Mouse (Mus musculus) effector memory CD4-positive, alpha-beta T cell, adult 5 months (primary cell): ENCODE measurements around the gene Mrpl27. TPM values are rescaled to one million over a fixed set of nuclear protein-coding genes. Genes with fewer than 3 reads are reported as not detected.

Source experiments
- polyA plus RNA-seq: library from polyadenylated mRNA; unstranded; fragments of 100-300 nt; shearing (Covaris generic); gene quantifications from one replicate; pipeline ENCODE4 v1.2.1, GENCODE M21; 2017

Gene Mrpl27
- 25.6 TPM for polyA plus RNA-seq

GRCm38 (mm10) chr11:94653663-94654436 lies at the start of gene Mrpl27, which contains the start of gene Eme1:
Gene Mrpl27, plus strand, starts transcription at chr11:94653767.
Gene Eme1, minus strand, starts transcription at chr11:94653964.

GRCm38 (mm10) chr11:94629199-94629883 lies 24.2 kb upstream of the Mrpl27 start, which contains the start of gene Lrrc59:
Gene Lrrc59, plus strand, starts transcription at chr11:94629767.

GRCm38 (mm10) chr11:94676754-94677606 lies 23.4 kb downstream of the Mrpl27 start, which contains the start of gene Xylt2:
Gene Xylt2, minus strand, starts transcription at chr11:94677515.

GRCm38 (mm10) chr11:94704472-94704871 lies 50.9 kb downstream of the Mrpl27 start, which contains the start of gene Gm11541:
Gene Gm11541, minus strand, starts transcription at chr11:94704499.

Other genes starting within 250 kb of the Mrpl27 start
- gene Cacna1g, start 179.6 kb upstream of the Mrpl27 start, polyA plus RNA-seq: not detected
- gene Spata20, start 167.6 kb upstream of the Mrpl27 start, polyA plus RNA-seq: not detected
- not detected for gene Epn3, start 153.8 kb upstream of the Mrpl27 start, polyA plus RNA-seq
- not detected for gene Mycbpap, start 132.0 kb upstream of the Mrpl27 start, polyA plus RNA-seq
- 2.2 TPM for gene Rsad1, start 104.5 kb upstream of the Mrpl27 start, polyA plus RNA-seq
- gene Chad, start 88.7 kb upstream of the Mrpl27 start, polyA plus RNA-seq: not detected
- gene Acsf2, start 51.9 kb upstream of the Mrpl27 start, polyA plus RNA-seq: 5.2 TPM
- gene Lrrc59, start 24.0 kb upstream of the Mrpl27 start, polyA plus RNA-seq: 67.0 TPM
- 0.60 TPM for gene Eme1, start 197 bp downstream of the Mrpl27 start, polyA plus RNA-seq
- gene Xylt2, start 23.7 kb downstream of the Mrpl27 start, polyA plus RNA-seq: 51.3 TPM
- gene Gm11541, start 50.7 kb downstream of the Mrpl27 start, polyA plus RNA-seq: not detected
- not detected for gene Cdc34b, start 88.0 kb downstream of the Mrpl27 start, polyA plus RNA-seq
- not detected for gene Tmem92, start 128.9 kb downstream of the Mrpl27 start, polyA plus RNA-seq